Mouse (Mus musculus): Measurements from ENCODE around the gene Gipc3. TPM values are rescaled to one million over a fixed set of nuclear protein-coding genes. Genes with fewer than 3 reads are reported as not detected.
A peak's percentile ranks its signal among the peaks of the same experiment; 100 is the strongest.

Gipc3 gene
- polyA plus RNA-seq, 1 experiment from 2014 or later: not detected

DNA sequence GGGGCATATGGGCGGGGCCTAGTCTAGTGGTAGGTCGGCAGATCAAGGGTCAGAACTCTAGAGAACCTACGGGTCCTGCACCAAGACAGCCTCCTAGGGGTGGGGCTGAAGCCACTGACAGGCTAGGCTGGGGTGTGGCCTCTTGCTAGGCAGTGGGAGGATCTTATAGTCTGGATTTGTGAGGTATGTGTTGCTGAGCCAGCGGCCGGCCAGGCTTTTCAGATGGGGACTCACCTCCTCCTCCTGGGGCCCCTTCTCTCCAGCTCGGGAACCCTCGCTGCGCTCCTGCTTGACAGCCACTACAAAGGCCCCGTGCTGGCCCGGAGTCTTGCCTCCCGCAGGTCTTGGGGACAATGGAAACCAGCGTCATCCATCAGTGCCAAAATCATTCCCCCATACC, 6.1 kb upstream of the Gipc3 start:
- peak overlapping the region; percentile 76; the same call in 1 of the 2 replicates for H3K9ac ChIP-seq (replicated peaks; ENCODE audit: low read depth, low read length)
- no peaks in the 10 kb centered on the region; the same call in 1 of the 2 replicates for H3K36me3 ChIP-seq (ENCODE audit: control insufficient read depth, insufficient read depth, low read length)
- 0 out of 2 replicates have a peak, but pooled peaks cover 5% of the 10 kb centered on the region for H3K27me3 ChIP-seq (ENCODE audit: control insufficient read depth, insufficient read depth, low read length)
- ATAC-seq (ENCODE audit: insufficient number of reproducible peaks, insufficient read depth, low FRiP score, low read depth): peak; percentile 21; the same call in 1 of the 2 replicates
- WGBS: 6% methylated on average over 12 of the region's 12 CpGs
- H3K9me3 ChIP-seq (ENCODE audit: control insufficient read depth, low read depth, low read length): no peaks in the 10 kb centered on the region
- peak overlapping the region; percentile 55 for H3K4me2 ChIP-seq (replicated peaks; ENCODE audit: low read depth, low read length)
- H3K4me3 ChIP-seq (ENCODE audit: low read depth, low read length): peak overlapping the region; percentile 88
- H3K4me1 ChIP-seq (ENCODE audit: control insufficient read depth, insufficient read depth, low read length): peaks cover 19% of the 10 kb centered on the region
- H3K27ac ChIP-seq (ENCODE audit: low read length): peak overlapping the region; percentile 74; the same call in 1 of the 2 replicates

DNA sequence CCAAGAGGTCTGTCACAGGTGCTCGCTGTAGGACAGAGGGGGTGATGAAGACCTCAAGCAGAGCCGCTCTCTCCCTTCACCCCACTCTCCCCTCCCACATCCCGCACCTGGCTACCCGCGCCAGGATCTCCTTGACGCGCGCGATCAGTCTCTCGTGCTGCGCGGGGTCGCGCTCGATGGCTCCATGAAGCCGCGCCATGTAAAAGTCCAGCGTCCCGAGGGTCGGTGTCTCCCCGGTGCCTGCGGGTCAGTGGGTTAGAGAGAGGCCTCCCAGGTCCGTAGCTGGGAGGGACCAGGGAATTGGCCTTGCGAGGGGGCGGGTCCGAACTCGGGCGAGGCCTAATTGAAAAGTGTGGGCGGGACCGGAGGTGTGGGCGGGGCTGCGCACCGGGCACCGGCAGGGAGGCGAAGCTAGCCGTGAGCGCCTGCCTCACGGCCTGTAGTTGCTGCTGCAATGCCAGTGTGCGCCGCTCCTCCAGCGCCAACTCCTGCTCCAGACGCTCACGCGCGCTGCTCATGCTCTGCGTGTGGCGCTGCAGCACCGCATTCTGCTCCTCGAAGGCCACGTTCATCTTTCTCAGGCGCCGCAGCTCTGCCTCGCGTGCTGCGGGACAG, 3.5 kb upstream of the Gipc3 start:
- Histone ChIP-seq H3K36me3 (ENCODE audit: control insufficient read depth, insufficient read depth, low read length) (no peaks in the 10 kb centered on the region; the same call in 1 of the 2 replicates), H3K27ac (ENCODE audit: low read length) (peak overlapping the region; percentile 4; the same call in 1 of the 2 replicates), H3K4me1 (ENCODE audit: control insufficient read depth, insufficient read depth, low read length) (peaks cover 19% of the 10 kb centered on the region), H3K9me3 (ENCODE audit: control insufficient read depth, low read depth, low read length) (no peaks in the 10 kb centered on the region), H3K27me3 (ENCODE audit: control insufficient read depth, insufficient read depth, low read length) (peaks cover 21% of the 10 kb centered on the region), H3K4me3 (ENCODE audit: low read depth, low read length) (peak overlapping the region; percentile 17), H3K4me2 (replicated peaks; ENCODE audit: low read depth, low read length) (peak overlapping the region; percentile 45), H3K9ac (replicated peaks; ENCODE audit: low read depth, low read length) (peak overlapping the region; percentile 18; the same call in 1 of the 2 replicates)
- peak; percentile 11; the same call in 1 of the 2 replicates for ATAC-seq (ENCODE audit: insufficient number of reproducible peaks, insufficient read depth, low FRiP score, low read depth)
- WGBS: 10% methylated on average over 55 of the region's 55 CpGs

DNA sequence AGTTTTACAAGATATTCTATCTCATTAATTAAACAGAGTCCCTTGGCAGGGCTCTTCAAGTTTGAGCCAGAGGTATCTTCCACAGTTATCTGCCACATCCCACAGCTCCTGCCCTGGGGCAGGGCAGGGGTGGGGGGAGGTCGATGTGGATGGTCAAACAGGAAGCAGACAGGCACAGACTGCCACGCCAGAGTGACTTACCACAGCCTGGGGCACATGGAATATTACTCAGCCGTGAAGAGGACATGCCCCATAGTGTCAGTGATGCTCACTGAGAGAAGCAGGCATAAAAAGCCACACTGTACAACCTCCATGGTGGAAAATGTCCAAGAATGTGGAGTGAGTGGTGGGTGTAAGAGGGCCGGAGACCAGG, 2.1 kb upstream of the Gipc3 start:
- Histone ChIP-seq H3K36me3 (ENCODE audit: control insufficient read depth, insufficient read depth, low read length) (no peaks in the 10 kb centered on the region; the same call in 1 of the 2 replicates), H3K4me3 (ENCODE audit: low read depth, low read length) (no peak overlapping the region), H3K4me1 (ENCODE audit: control insufficient read depth, insufficient read depth, low read length) (peaks cover 23% of the 10 kb centered on the region), H3K9ac (replicated peaks; ENCODE audit: low read depth, low read length) (no peak overlapping the region), H3K4me2 (replicated peaks; ENCODE audit: low read depth, low read length) (no peak overlapping the region), H3K27me3 (ENCODE audit: control insufficient read depth, insufficient read depth, low read length) (peaks cover 24% of the 10 kb centered on the region), H3K9me3 (ENCODE audit: control insufficient read depth, low read depth, low read length) (no peaks in the 10 kb centered on the region), H3K27ac (ENCODE audit: low read length) (no peak overlapping the region)
- no peak for ATAC-seq (ENCODE audit: insufficient number of reproducible peaks, insufficient read depth, low FRiP score, low read depth)
- WGBS: 78% methylated on average over 4 of the region's 4 CpGs

DNA sequence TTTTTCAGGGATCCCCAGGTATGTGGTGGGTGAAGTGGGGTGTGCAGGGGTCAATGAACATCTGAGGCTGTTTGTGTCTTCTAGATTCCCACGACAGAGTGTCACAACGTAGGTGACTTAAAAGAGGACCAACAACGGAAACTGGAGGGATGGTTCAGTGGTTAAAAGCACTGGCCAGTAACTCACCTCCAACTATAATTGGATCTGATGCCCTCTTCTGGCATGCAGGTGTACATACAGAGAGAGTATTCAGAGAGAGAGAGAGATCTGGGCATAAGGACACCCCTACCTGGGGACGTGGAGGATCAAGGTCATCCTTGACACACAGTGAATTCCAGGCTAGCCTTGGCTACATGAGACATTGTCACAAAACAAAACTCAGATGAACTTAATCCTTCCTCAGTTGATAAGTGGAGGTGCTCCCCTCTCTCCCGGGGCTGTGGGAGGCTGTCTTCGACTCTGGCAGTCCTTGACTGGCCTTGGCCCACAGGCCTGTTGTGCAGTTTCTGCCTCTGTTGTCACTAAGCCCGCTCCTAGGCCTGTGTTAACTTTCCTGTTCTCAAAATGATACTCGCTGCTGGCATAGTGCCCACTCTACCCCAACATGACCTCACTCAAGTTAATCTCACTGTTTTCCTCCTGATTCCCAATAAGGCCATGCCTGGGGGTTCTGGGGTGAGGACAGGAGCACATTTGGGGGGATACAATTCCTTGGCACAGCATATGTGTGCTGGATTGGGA, 1.5 kb upstream of the Gipc3 start:
- Histone ChIP-seq H3K27ac (ENCODE audit: low read length) (no peak overlapping the region), H3K4me3 (ENCODE audit: low read depth, low read length) (no peak overlapping the region), H3K9ac (replicated peaks; ENCODE audit: low read depth, low read length) (no peak overlapping the region), H3K27me3 (ENCODE audit: control insufficient read depth, insufficient read depth, low read length) (peaks cover 24% of the 10 kb centered on the region), H3K4me1 (ENCODE audit: control insufficient read depth, insufficient read depth, low read length) (peaks cover 21% of the 10 kb centered on the region), H3K9me3 (ENCODE audit: control insufficient read depth, low read depth, low read length) (no peaks in the 10 kb centered on the region), H3K36me3 (ENCODE audit: control insufficient read depth, insufficient read depth, low read length) (no peaks in the 10 kb centered on the region; the same call in 1 of the 2 replicates), H3K4me2 (replicated peaks; ENCODE audit: low read depth, low read length) (no peak overlapping the region)
- 45% methylated on average over 8 of the region's 8 CpGs for WGBS
- ATAC-seq (ENCODE audit: insufficient number of reproducible peaks, insufficient read depth, low FRiP score, low read depth): no peak

DNA sequence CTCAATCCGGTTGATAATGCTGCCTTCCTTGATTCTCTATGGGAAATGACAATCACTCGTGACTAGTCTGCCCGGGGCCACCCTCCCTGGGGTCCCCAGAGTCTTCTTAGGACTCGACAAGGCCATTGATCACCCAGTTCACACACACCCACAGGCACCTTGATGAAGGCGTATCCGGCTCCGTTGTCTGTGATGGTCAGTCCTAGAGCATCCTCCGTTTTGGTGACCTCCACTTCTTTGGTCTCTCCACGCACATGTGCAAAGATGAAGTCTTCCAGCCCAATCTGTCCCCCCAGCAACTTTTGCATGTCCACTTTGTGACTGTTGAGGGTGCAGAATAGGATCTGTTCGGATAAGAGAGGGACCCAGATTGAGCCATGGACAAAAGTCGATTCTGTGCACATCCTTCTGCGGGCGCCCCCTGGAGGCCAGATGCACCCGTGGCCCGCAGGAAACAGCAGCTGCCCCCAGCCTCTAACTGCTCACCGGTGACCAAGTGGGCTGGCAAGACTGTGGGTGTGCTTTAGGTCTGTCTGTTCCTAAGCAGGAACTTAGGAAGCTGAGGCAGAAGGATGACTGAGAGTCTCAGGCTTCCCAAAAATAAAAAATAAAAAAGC, 1.6 kb downstream of the Gipc3 start:
- Histone ChIP-seq H3K4me1 (ENCODE audit: control insufficient read depth, insufficient read depth, low read length) (0 out of 2 replicates have a peak, but pooled peaks cover 7% of the 10 kb centered on the region), H3K4me2 (replicated peaks; ENCODE audit: low read depth, low read length) (no peak overlapping the region), H3K9ac (replicated peaks; ENCODE audit: low read depth, low read length) (no peak overlapping the region), H3K27ac (ENCODE audit: low read length) (no peak overlapping the region), H3K4me3 (ENCODE audit: low read depth, low read length) (no peak overlapping the region), H3K9me3 (ENCODE audit: control insufficient read depth, low read depth, low read length) (no peaks in the 10 kb centered on the region), H3K27me3 (ENCODE audit: control insufficient read depth, insufficient read depth, low read length) (peaks cover 26% of the 10 kb centered on the region), H3K36me3 (ENCODE audit: control insufficient read depth, insufficient read depth, low read length) (no peaks in the 10 kb centered on the region; the same call in 1 of the 2 replicates)
- 34% methylated on average over 16 of the region's 16 CpGs for WGBS
- no peak; the same call in 1 of the 2 replicates for ATAC-seq (ENCODE audit: insufficient number of reproducible peaks, insufficient read depth, low FRiP score, low read depth)

DNA sequence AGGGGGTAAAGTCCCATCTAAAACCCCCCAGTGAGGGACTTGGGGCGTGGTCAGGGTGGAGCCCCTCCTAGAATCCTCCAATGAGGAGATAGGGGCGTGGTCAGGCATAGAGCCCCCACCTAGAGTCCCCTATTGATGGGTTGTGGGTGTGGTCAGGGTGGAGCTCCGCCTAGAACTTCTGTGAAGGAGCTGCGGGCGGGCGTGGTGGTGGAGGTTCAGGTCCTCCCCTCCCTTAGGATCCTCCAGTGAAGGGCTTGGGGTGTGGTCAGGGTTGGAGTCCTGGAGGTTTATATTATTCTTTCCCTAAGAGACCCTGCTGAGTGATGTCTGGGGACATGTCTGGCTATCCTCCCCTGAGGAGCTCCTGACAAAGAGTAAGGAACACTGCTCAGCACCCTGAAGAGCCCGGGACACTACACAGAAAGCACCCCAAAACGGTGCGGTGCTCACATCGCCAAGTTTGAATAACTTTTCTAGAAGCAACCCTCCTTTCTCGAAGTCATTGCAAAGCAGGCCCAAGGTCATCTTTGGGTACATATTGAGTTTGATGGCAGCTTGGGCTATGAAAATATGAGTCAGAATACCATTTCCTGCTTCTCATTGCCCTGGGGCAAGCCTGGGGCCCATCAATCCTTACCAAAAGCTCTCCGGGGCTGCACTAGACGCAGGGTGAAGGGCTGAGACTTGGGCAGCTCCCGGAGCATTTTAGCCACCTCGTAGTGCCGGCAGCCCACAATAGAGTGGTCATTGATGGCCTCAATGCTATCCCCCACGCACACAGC, 2.3 kb downstream of the Gipc3 start:
- peaks cover 11% of the 10 kb centered on the region; the same call in 1 of the 2 replicates for H3K4me1 ChIP-seq (ENCODE audit: control insufficient read depth, insufficient read depth, low read length)
- no peak overlapping the region for H3K27ac ChIP-seq (ENCODE audit: low read length)
- no peak overlapping the region for H3K4me2 ChIP-seq (replicated peaks; ENCODE audit: low read depth, low read length)
- no peaks in the 10 kb centered on the region; the same call in 1 of the 2 replicates for H3K36me3 ChIP-seq (ENCODE audit: control insufficient read depth, insufficient read depth, low read length)
- H3K9me3 ChIP-seq (ENCODE audit: control insufficient read depth, low read depth, low read length): no peaks in the 10 kb centered on the region
- 40% methylated on average over 17 of the region's 17 CpGs for WGBS
- peaks cover 26% of the 10 kb centered on the region for H3K27me3 ChIP-seq (ENCODE audit: control insufficient read depth, insufficient read depth, low read length)
- no peak; the same call in 1 of the 2 replicates for ATAC-seq (ENCODE audit: insufficient number of reproducible peaks, insufficient read depth, low FRiP score, low read depth)
- no peak overlapping the region for H3K4me3 ChIP-seq (ENCODE audit: low read depth, low read length)
- H3K9ac ChIP-seq (replicated peaks; ENCODE audit: low read depth, low read length): no peak overlapping the region

DNA sequence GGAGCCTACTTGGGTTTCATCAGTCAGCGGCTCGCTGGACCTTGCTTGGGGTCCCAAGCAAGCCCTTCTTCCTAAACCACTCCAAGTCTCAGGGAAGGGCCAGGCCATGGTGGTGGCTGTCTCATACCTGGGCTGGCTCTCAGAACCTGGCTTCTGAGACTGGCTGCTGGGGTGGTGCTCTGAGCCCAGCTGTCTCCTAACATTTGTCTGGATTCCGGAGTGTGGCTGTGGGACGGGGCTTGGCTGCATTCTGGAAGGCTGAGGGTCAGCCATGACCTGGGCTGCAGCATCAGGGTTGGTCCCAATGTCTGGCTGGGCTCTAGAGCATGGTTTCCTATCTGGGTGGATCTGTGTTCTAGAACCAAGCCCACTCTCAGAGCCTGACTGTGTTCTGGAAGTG, 6.5 kb downstream of the Gipc3 start:
- H3K27ac ChIP-seq (ENCODE audit: low read length): peak overlapping the region; percentile 88
- H3K9me3 ChIP-seq (ENCODE audit: control insufficient read depth, low read depth, low read length): no peaks in the 10 kb centered on the region
- H3K9ac ChIP-seq (replicated peaks; ENCODE audit: low read depth, low read length): no peak overlapping the region
- no peak overlapping the region for H3K4me3 ChIP-seq (ENCODE audit: low read depth, low read length)
- no peak for ATAC-seq (ENCODE audit: insufficient number of reproducible peaks, insufficient read depth, low FRiP score, low read depth)
- 94% methylated on average over 4 of the region's 4 CpGs for WGBS
- no peak overlapping the region for H3K4me2 ChIP-seq (replicated peaks; ENCODE audit: low read depth, low read length)
- H3K27me3 ChIP-seq (ENCODE audit: control insufficient read depth, insufficient read depth, low read length): peaks cover 10% of the 10 kb centered on the region; the same call in 1 of the 2 replicates
- H3K36me3 ChIP-seq (ENCODE audit: control insufficient read depth, insufficient read depth, low read length): no peaks in the 10 kb centered on the region; the same call in 1 of the 2 replicates
- H3K4me1 ChIP-seq (ENCODE audit: control insufficient read depth, insufficient read depth, low read length): peaks cover 26% of the 10 kb centered on the region
